Mouse (Mus musculus): ENCODE measurements around the gene Nuak1. TPM values are rescaled to one million over a fixed set of nuclear protein-coding genes. Genes with fewer than 3 reads are reported as not detected.

Nuak1 gene
- total and polyA plus RNA-seq, 3 experiments = 1.1 to 2.2 TPM; not detected in 1

DNA sequence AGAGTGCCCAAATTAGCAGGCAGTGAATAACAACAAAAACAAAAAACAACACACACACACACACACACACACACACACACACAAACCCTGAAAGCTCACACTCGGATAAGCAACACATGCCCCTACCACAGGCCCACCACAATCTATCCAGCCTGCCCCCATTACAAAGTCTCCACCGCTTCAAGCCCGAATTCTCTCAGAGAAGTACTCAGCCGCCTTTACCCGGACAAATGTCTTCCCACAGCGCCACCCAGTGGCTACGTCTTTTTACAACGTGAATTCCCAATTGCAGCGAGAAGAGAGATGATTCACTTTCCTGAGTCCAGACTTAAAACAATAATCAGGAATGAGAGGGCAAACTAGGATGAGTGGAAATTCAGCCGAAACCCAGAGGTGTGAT, 10.3 kb upstream of the Nuak1 start:
- peak; percentile 81 for DNase-seq (ENCODE audit: low read depth, low spot score)
- Histone ChIP-seq H3K27ac (ENCODE audit: control insufficient read depth, low read depth, low read length) (no peak overlapping the region), H3K9me3 (replicated peaks; ENCODE audit: insufficient read depth, low read length) (no peaks in the 10 kb centered on the region), H3K27me3 (ENCODE audit: control insufficient read depth in 1 of 2, insufficient read depth in 2 of 2, low read length in 2 of 2) (peaks cover 0 to 2% of the 10 kb centered on the region in 2 experiments; a peak in 2 of 4 replicates), H3K4me3 (ENCODE audit: control insufficient read depth in 1 of 2, insufficient read depth in 1 of 2, low read depth in 2 of 2, low read length in 2 of 2) (no peak overlapping the region), H3K36me3 (ENCODE audit: control insufficient read depth in 1 of 2, insufficient read depth in 2 of 2, low read length in 2 of 2) (no peaks in the 10 kb centered on the region), H3K79me2 (ENCODE audit: control insufficient read depth, insufficient read depth, low read length, poor library complexity) (no peaks in the 10 kb centered on the region), H3K4me1 (ENCODE audit: control insufficient read depth in 1 of 2, insufficient read depth in 2 of 2, low read length in 2 of 2) (no peaks in the 10 kb centered on the region), H3K9ac (ENCODE audit: control insufficient read depth, low read depth, low read length, poor library complexity, severe bottlenecking) (no peak overlapping the region; the same call in 1 of the 2 replicates)
- TF ChIP-seq BHLHE40 (IDR thresholded peaks at IDR 0.05; ENCODE audit: borderline replicate concordance, low read depth, low read length) (0 out of 2 replicates have a peak, but pooled peaks have one; percentile 6), MXI1 (IDR thresholded peaks at IDR 0.05; ENCODE audit: low read depth, low read length) (no peak), TCF12 (IDR thresholded peaks at IDR 0.05; ENCODE audit: low read depth, low read length) (no peak), CHD2 (IDR thresholded peaks at IDR 0.05; ENCODE audit: low read length) (no peak), ZKSCAN1 (IDR thresholded peaks at IDR 0.05; ENCODE audit: low read depth, low read length) (no peak), ZMIZ1 (IDR thresholded peaks at IDR 0.05; ENCODE audit: low read depth, low read length) (no peak), MAZ (IDR thresholded peaks at IDR 0.05; ENCODE audit: low read depth, low read length) (no peak), CTCF (IDR thresholded peaks at IDR 0.05 in 2 of 3, conservative IDR thresholded peaks at IDR 0.05 in 1 of 3; ENCODE audit: control insufficient read depth in 1 of 3, insufficient read depth in 1 of 3, low read depth in 2 of 3, low read length in 3 of 3, poor library complexity in 1 of 3, severe bottlenecking in 1 of 3) (peak; percentile 61 to 89 (median 85)), CHD1 (IDR thresholded peaks at IDR 0.05; ENCODE audit: low read depth, low read length) (no peak), UBTF (IDR thresholded peaks at IDR 0.05; ENCODE audit: borderline replicate concordance, insufficient read depth, low read depth, low read length) (no peak), ETS1 (IDR thresholded peaks at IDR 0.05; ENCODE audit: low read depth, low read length) (no peak), RAD21 (IDR thresholded peaks at IDR 0.05; ENCODE audit: low read depth, low read length) (peak; percentile 85), USF1 (IDR thresholded peaks at IDR 0.05; ENCODE audit: low read depth, low read length) (no peak), SMC3 (IDR thresholded peaks at IDR 0.05; ENCODE audit: low read depth, low read length) (peak; percentile 85), ZC3H11A (IDR thresholded peaks at IDR 0.05; ENCODE audit: low read depth, low read length) (peak; percentile 74), POLR2AphosphoS5 (IDR thresholded peaks at IDR 0.05; ENCODE audit: borderline replicate concordance, low read depth, low read length) (no peak)

DNA sequence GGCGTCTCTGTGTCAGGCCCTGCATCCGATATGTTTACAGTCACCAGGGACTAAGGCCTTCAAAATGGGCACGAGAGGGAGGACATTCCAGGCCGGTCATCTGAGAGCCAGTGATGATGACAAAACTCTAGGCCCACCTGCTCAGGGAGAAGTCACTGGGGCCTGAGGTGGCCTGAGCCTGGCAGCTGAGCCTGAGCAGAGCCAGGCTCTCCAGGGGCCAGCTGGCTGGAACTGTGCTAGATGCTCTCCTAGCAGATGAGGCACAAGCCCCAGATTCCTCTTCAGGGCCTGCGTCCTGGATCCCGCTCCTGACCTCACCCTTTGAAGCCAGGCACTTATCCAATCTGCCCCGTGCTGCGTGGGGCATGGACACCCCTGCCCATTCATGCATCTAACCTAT, 9.3 kb upstream of the Nuak1 start:
- no peaks in the 10 kb centered on the region for H3K4me1 ChIP-seq (ENCODE audit: control insufficient read depth in 1 of 2, insufficient read depth in 2 of 2, low read length in 2 of 2)
- H3K27ac ChIP-seq (ENCODE audit: control insufficient read depth, low read depth, low read length) = no peak overlapping the region
- DNase-seq (ENCODE audit: low read depth, low spot score) = no peak
- H3K9me3 ChIP-seq (replicated peaks; ENCODE audit: insufficient read depth, low read length) = no peaks in the 10 kb centered on the region
- no peak overlapping the region for H3K4me3 ChIP-seq (ENCODE audit: control insufficient read depth in 1 of 2, insufficient read depth in 1 of 2, low read depth in 2 of 2, low read length in 2 of 2)
- H3K36me3 ChIP-seq (ENCODE audit: control insufficient read depth in 1 of 2, insufficient read depth in 2 of 2, low read length in 2 of 2) = no peaks in the 10 kb centered on the region
- peaks cover 0 to 2% of the 10 kb centered on the region in 2 experiments; a peak in 1 of 4 replicates for H3K27me3 ChIP-seq (ENCODE audit: control insufficient read depth in 1 of 2, insufficient read depth in 2 of 2, low read length in 2 of 2)
- no peak overlapping the region for H3K9ac ChIP-seq (ENCODE audit: control insufficient read depth, low read depth, low read length, poor library complexity, severe bottlenecking)
- H3K79me2 ChIP-seq (ENCODE audit: control insufficient read depth, insufficient read depth, low read length, poor library complexity) = no peaks in the 10 kb centered on the region
- no peak for TF ChIP-seq ZC3H11A (IDR thresholded peaks at IDR 0.05; ENCODE audit: low read depth, low read length)
- no peak for TF ChIP-seq MAX (IDR thresholded peaks at IDR 0.05; ENCODE audit: low read length)
- no peak for TF ChIP-seq NELFE (IDR thresholded peaks at IDR 0.05; ENCODE audit: low read depth, low read length)
- no peak for TF ChIP-seq GABPA (IDR thresholded peaks at IDR 0.05; ENCODE audit: low read depth, low read length)
- TF ChIP-seq ZKSCAN1 (IDR thresholded peaks at IDR 0.05; ENCODE audit: low read depth, low read length) = no peak
- TF ChIP-seq MXI1 (IDR thresholded peaks at IDR 0.05; ENCODE audit: low read depth, low read length) = no peak
- no peak for TF ChIP-seq CHD1 (IDR thresholded peaks at IDR 0.05; ENCODE audit: low read depth, low read length)
- no peak for TF ChIP-seq CTCF (IDR thresholded peaks at IDR 0.05 in 2 of 3, conservative IDR thresholded peaks at IDR 0.05 in 1 of 3; ENCODE audit: control insufficient read depth in 1 of 3, insufficient read depth in 1 of 3, low read depth in 2 of 3, low read length in 3 of 3, poor library complexity in 1 of 3, severe bottlenecking in 1 of 3)
- TF ChIP-seq POLR2AphosphoS2 (IDR thresholded peaks at IDR 0.05; ENCODE audit: low read length) = no peak
- TF ChIP-seq USF1 (IDR thresholded peaks at IDR 0.05; ENCODE audit: low read depth, low read length) = no peak
- no peak for TF ChIP-seq ETS1 (IDR thresholded peaks at IDR 0.05; ENCODE audit: low read depth, low read length)
- TF ChIP-seq NRF1 (IDR thresholded peaks at IDR 0.05; ENCODE audit: insufficient read depth, low read depth, low read length, poor library complexity, severe bottlenecking) = no peak
- TF ChIP-seq SMC3 (IDR thresholded peaks at IDR 0.05; ENCODE audit: low read depth, low read length) = no peak
- no peak for TF ChIP-seq MYB (IDR thresholded peaks at IDR 0.05; ENCODE audit: low read depth, low read length)
- TF ChIP-seq MAZ (IDR thresholded peaks at IDR 0.05; ENCODE audit: low read depth, low read length) = no peak
